Mouse (Mus musculus) granulocyte monocyte progenitor cell, adult 5-6 weeks (primary cell): Measurements from ENCODE around the gene Mttp. TPM values are rescaled to one million over a fixed set of nuclear protein-coding genes. Genes with fewer than 3 reads are reported as not detected.

ENCODE experiments used
- ATAC-seq: replicated peaks from 2 replicates; pipeline ENCODE4 v1.8.0; 2016; ENCODE audit warnings: mild to moderate bottlenecking, moderate TSS enrichment, inconsistent platforms; ENCODE audit not compliant: poor library complexity, severe bottlenecking
- total RNA-seq, 2 experiments: library from RNA; stranded (forward) in 1 of 2; stranded (reverse) in 1 of 2; fragments of 200-712, 200-1000 nt in 1 of 2; fragments of >200 nt in 1 of 2; fragmentation: Nextera tagmentation in 1 of 2; gene quantifications; 2 replicates each; pipeline ENCODE4 v1.2.3; 2014 to 2017

Gene Mttp
- total RNA-seq (2014; fragmentation: Nextera tagmentation) (2.2 and 2.5 TPM in 2 replicates), total RNA-seq (2017) (2.3 and 4.7 TPM in 2 replicates)

GRCm38 (mm10) chr3:138144642-138145171 lies at the start of gene Mttp:
Gene Mttp (minus strand): TSS chr3:138144968.
- peak; percentile 46 for ATAC-seq

DNA sequence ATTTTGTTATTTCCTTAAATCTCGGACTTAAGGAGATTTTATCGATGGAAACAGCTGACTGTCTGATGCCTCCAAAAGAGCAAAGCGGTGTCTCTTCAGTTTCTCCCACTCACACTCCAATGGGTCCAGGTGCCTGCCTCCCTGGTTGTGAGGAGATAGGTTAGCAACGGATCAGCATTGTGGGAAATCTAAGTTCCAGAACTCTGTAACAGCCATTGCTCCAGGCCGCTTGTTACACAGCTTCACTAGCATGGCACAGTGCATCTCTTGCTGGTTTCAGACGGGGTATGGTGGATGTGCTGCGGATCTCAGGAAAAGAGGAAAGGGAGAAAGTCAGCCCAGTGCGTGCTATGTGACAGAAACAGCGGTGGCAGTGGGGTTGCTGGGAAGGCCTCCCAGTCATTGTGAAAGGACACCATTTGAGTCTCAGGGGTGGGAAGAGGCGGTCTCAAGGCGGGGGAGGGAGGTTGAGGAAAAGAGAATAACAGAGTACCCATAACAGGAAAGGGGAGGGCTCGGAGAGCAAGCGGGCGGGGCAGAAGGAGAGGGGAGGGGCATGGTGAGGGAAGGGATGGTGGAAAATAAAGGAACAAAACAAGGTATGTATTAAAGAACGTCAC lies 49.0 kb upstream of the Mttp start, which contains the start of gene 4930579F01Rik:
4930579F01Rik (minus strand) TSS at position 143 of the 620 bp plus-strand sequence.
- 0 out of 2 replicates have a peak, but pooled peaks have one; percentile 24 for ATAC-seq

GRCm38 (mm10) chr3:138192260-138192659 lies 47.5 kb upstream of the Mttp start:
- no peak for ATAC-seq

DNA sequence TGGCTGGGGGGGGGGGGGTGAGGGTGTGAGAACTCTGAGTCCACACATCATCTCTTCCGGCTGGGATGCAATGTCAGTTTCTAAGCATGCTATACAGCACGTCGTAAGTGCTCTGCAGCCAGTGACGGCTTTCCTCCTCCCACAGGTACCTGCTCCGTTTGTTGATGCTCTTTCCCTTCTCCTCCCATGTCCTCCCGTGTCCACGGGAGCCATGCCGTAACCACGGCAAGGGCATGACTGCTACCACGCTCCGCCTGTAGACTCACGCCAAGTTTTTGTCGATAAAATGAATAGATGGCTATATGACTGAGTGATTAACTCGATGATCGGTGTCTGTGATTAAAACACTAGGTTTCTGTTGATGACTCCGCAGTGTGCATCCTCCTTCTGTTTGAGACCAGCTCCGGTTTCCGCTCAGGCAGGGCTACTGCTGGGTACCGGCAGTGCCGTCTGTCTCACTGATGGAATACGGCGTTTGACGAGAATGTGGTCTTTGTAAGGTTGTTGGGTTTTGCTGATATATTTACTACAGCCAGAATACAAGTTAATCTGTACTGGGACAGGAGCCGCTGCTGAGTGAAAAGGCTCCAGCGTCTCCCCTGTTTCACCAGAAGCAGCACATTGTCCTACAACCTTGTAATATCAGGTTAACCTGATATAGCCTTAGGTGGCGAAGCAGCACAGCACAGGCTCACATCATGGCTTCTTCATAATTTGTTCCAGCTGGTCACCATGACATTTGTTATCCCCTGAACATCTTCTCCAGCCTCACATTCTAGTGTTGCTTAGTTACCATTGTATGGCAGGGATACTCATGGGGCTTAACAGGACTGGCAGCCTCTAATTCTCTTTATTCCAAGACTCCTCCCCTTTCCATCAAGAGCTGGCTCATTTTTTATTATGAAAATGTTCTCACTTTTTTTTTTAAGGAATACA lies 41.5 kb upstream of the Mttp start:
- no peak for ATAC-seq

DNA sequence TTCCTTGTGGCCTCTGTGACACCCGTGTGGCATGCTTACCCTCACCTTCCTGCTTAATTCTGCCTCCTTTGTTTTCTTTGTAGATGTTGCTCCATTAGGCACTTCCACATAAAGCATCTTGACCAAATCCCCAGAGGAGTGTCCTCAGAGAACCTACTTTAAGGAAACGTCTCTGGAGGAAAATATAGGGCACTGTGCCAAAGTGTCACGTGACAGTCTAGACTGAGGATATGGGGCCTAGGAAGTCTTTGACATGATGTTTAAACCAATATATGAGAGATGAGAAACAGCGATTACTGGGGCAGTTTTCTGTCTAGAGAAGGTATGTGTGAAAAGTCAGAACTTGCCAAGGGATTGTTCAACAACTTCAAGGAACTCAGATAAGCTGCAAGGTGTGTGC lies 40.5 kb upstream of the Mttp start:
- no peak for ATAC-seq

GRCm38 (mm10) chr3:138183371-138183770 lies 38.6 kb upstream of the Mttp start:
- ATAC-seq, result no peak

DNA sequence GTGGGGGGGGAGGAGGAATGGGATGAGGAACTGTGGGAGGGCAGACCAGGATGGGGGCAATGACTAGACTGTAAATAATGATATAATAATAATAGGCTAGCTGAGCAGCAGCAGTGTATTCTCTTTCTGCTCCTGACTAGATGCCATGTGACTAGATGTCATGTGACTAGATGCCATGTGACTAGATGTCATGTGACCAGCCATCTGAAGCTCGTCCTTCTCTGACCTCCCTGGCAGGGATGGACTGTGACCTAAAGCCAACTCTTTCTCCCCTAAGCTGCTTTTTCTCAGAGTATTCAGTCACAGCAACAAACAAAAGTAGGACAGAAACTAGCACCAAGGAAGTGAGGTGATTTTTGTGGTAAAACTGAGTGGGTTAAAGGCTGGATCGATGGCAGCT lies 37.3 kb upstream of the Mttp start:
- ATAC-seq, result no peak

DNA sequence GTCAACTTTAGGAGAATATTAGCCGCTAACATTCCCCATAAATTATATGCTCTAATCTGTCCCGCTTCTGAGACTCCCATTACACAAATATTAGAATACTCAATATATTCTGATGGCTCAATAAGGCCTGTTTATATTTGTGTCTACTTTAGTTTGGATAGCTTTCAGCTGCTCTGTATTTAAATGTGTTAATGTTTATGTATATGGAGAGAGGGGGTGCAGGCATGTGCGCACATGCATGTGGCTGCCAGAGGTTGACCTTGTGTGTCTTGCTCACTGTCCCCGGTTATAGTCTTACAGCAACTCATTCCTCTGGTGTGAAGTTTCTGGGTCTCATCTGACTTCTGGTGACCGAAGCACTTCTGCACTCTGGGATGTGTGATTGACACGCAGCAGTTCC lies 30.8 kb upstream of the Mttp start:
- no peak for ATAC-seq

- no peak for ATAC-seq
Measured at GRCm38 (mm10) chr3:138173291-138173690, 28.5 kb upstream of the Mttp start.

DNA sequence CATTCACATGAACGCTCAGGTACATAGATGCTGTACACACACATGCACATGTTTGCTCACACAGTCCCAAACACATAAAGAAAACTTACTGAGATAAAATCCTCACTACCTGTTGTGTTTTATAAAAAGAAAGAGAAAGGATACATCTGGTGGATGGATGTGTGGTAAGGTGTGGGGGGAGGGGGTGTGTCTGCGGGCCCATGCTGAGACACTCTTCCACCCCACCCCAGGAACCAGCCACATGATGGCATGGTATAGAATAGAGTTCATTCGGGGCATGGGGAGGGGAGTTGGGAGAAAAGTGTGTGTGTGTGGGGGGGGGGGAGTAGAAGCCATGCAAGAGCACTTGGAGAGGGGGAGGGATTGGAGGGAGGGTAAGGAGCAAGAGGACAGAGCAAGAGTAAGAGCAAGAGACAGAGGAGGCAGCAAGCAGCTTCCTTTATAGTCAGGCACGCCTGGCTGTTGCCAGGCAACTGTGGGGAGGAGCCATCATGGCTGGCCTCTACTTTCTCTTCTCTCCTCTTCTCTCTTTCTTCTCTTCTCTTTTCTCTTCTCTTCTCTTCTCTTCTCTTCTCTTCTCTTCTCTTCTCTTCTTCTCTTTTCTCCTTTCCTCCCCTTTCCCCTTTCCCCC lies 17.9 kb upstream of the Mttp start:
- ATAC-seq, result 0 out of 2 replicates have a peak, but pooled peaks have one; percentile 33

- ATAC-seq, result no peak
Measured at GRCm38 (mm10) chr3:138161623-138162022, 16.9 kb upstream of the Mttp start.

DNA sequence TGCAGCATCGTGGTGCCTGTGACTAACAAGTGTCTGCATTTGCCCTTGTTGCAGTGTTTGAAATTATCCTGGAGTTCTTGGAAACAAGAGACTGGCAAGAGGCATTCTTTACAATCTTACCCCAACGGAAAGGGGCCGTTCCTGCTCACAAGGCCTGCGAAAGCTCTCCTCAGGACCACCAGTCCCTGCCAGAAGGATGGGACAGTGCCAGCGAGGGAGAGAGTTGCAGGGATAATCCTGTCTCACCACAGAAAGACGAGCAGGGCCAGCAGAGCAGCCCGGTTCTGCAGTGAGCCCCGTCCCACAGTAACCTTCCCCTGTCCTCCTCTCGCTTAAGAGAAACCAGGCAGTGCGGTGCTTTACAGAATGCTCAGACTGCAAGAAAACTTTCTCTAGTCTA lies 11.9 kb upstream of the Mttp start:
- ATAC-seq, result no peak

GRCm38 (mm10) chr3:138155062-138155461 lies 10.3 kb upstream of the Mttp start:
- ATAC-seq, result no peak

- no peak for ATAC-seq
Measured at GRCm38 (mm10) chr3:138148811-138149210, 4.0 kb upstream of the Mttp start.

GRCm38 (mm10) chr3:138144060-138144641 lies 617 bp downstream of the Mttp start:
- no peak for ATAC-seq

GRCm38 (mm10) chr3:138143315-138144059 lies 1.3 kb downstream of the Mttp start, which contains the start of gene Trmt10a:
Gene Trmt10a (plus strand): TSS chr3:138143448.
- ATAC-seq, result peak; percentile 82

DNA sequence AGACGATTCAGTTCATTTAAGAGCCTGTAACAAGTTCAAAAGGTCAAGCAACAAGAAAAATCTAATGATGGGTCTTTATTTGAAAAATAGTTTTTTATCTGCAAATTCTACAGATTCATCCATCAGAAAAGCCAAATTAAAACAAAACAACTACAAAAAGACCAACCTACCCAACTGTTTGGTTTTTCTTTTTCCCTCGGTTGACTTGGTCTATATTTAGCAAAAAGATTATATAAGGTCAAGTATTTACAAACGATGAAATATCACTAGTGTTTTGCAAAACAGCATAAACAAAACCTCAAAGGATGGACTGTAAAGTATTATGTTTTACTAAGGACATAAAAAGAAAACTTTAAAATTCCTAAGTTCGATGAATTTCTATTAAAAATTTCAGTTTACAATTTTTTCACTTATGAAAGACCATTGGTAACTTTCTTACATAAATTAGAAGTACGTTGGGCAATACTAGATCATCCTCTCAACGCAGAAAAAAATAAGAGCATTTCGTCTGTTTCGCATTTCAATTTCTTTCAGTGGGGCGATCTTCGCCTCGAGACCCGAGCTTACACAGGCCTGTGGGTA lies 1.9 kb downstream of the Mttp start:
- ATAC-seq, result no peak

GRCm38 (mm10) chr3:138142052-138142732 lies 2.6 kb downstream of the Mttp start:
- no peak for ATAC-seq

DNA sequence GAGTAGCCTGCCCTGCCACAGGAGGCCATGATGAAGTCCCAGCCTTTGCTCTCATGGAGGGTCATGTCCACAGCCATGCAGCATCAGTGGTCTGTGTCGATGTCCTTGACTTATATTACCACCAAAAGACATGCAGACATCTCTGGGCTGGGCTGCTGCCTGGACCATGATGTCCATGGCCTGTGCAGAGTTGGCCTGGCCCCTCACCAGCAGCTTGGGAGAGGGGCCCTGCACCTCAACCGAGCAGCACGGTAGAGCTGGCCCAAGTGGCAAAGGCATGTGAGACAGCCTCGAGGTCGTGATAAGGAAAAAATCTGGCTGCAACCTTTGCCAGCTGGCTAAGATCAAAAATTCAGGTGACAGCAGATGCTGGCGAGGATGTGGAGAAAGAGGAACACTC lies 5.1 kb downstream of the Mttp start:
- ATAC-seq, result no peak
